Mouse (Mus musculus) lung, embryonic 16.5 days (tissue): ENCODE measurements around the gene Vps45. TPM values are rescaled to one million over a fixed set of nuclear protein-coding genes. Genes with fewer than 3 reads are reported as not detected.

Experiments used
- ATAC-seq: fragments of 200-750 bp; cut with Nextera tagmentation; 2 replicates; pipeline ENCODE4 v1.8.0; 2017; ENCODE audit warnings: low read depth, mild to moderate bottlenecking, moderate library complexity
- H3K27ac ChIP-seq: fragments of 300-500 bp; sonication (generic); 2 replicates; pipeline ENCODE4 v1.5.1; 2014; ENCODE audit warnings: mild to moderate bottlenecking, control low read depth, low read length
- H3K27me3 ChIP-seq: fragments of 300-500 bp; sonication (generic); 2 replicates; pipeline ENCODE4 v1.6.1; 2014; ENCODE audit warnings: low read depth, low read length, mixed read lengths; ENCODE audit not compliant: control insufficient read depth, insufficient read depth
- H3K36me3 ChIP-seq: fragments of 300-500 bp; sonication (generic); 2 replicates; pipeline ENCODE4 v1.6.1; 2014; ENCODE audit warnings: low read length; ENCODE audit not compliant: control insufficient read depth, insufficient read depth
- H3K4me1 ChIP-seq: fragments of 300-500 bp; sonication (generic); replicated peaks from 2 replicates; pipeline ENCODE4 v1.6.1; 2014; ENCODE audit warnings: low read length, mixed read lengths; ENCODE audit not compliant: control insufficient read depth, insufficient read depth
- H3K4me2 ChIP-seq: fragments of 300-500 bp; sonication (generic); 2 replicates; pipeline ENCODE4 v1.6.1; 2014; ENCODE audit warnings: low read depth, low read length, control low read depth
- H3K4me3 ChIP-seq: fragments of 300-500 bp; sonication (generic); 2 replicates; pipeline ENCODE4 v1.5.1; 2014; ENCODE audit warnings: mild to moderate bottlenecking, low read length, control low read depth
- H3K9ac ChIP-seq: fragments of 300-500 bp; sonication (generic); 2 replicates; pipeline ENCODE4 v1.6.1; 2014; ENCODE audit warnings: low read length, control low read depth
- H3K9me3 ChIP-seq: fragments of 300-500 bp; sonication (generic); 2 replicates; pipeline ENCODE4 v1.6.1; 2016; ENCODE audit warnings: low read length; ENCODE audit not compliant: control insufficient read depth
- WGBS: fragments of 180-500 bp; shearing (Covaris S2); extraction: QIAGEN DNeasy Blood & Tissue Kit; methylation state at CpG from one replicate; pipeline ENCODE4 v1.1.7; 2014; 5-methylcytosine and 5-hydroxymethylcytosine counted together
- polyA plus RNA-seq: library from polyadenylated mRNA; unstranded; fragments of >200 nt; fragmentation: Nextera tagmentation; extraction: Ambion mirVana; gene quantifications from 2 replicates; pipeline ENCODE4 v1.2.1, GENCODE M21; 2015

Gene Vps45
- polyA plus RNA-seq, 1 experiment from 2014 or later = 39.8 TPM

GRCm38 (mm10) chr3:96020735-96021134 lies 37.5 kb downstream of the Vps45 start:
- H3K9me3 ChIP-seq = no peaks in the 10 kb centered on the region

GRCm38 (mm10) chr3:96017461-96017860 lies 40.8 kb downstream of the Vps45 start:
- H3K36me3 ChIP-seq = no peaks in the 10 kb centered on the region
- no peaks in the 10 kb centered on the region for H3K27me3 ChIP-seq
- H3K4me2 ChIP-seq = no peak overlapping the region
- H3K4me1 ChIP-seq = no peaks in the 10 kb centered on the region
- ATAC-seq = no peak
- H3K9ac ChIP-seq = no peak overlapping the region
- 61% methylated on average over 5 of the region's 5 CpGs for WGBS
- no peaks in the 10 kb centered on the region for H3K9me3 ChIP-seq
- no peak overlapping the region for H3K27ac ChIP-seq
- no peak overlapping the region for H3K4me3 ChIP-seq

More at GRCm38 (mm10) chr3:96020735-96021134, 37.5 kb downstream of the Vps45 start:
- Histone ChIP-seq H3K27me3 (no peaks in the 10 kb centered on the region), H3K27ac (no peak overlapping the region), H3K4me1 (no peaks in the 10 kb centered on the region), H3K9ac (no peak overlapping the region), H3K4me2 (no peak overlapping the region), H3K4me3 (no peak overlapping the region), H3K36me3 (no peaks in the 10 kb centered on the region)
- 75% methylated on average over 1 of the region's 1 CpGs for WGBS
- no peak for ATAC-seq

GRCm38 (mm10) chr3:96016257-96016889 lies 41.9 kb downstream of the Vps45 start:
- no peak for ATAC-seq
- Histone ChIP-seq H3K4me1 (no peaks in the 10 kb centered on the region), H3K27me3 (no peaks in the 10 kb centered on the region), H3K36me3 (no peaks in the 10 kb centered on the region), H3K27ac (no peak overlapping the region), H3K9me3 (no peaks in the 10 kb centered on the region), H3K9ac (no peak overlapping the region), H3K4me2 (no peak overlapping the region), H3K4me3 (no peak overlapping the region)
- WGBS = 81% methylated on average over 2 of the region's 2 CpGs

- Histone ChIP-seq H3K4me2 (no peak overlapping the region), H3K27me3 (no peaks in the 10 kb centered on the region), H3K4me1 (no peaks in the 10 kb centered on the region), H3K27ac (no peak overlapping the region), H3K9me3 (no peaks in the 10 kb centered on the region), H3K36me3 (no peaks in the 10 kb centered on the region), H3K4me3 (no peak overlapping the region), H3K9ac (no peak overlapping the region)
- WGBS = 62% methylated on average over 2 of the region's 2 CpGs
- no peak for ATAC-seq
These were observed 42.6 kb downstream of the Vps45 start for GRCm38 (mm10) chr3:96015681-96016080.

- Histone ChIP-seq H3K9ac (no peak overlapping the region), H3K4me3 (no peak overlapping the region), H3K27ac (no peak overlapping the region), H3K4me2 (no peak overlapping the region), H3K9me3 (no peaks in the 10 kb centered on the region), H3K36me3 (no peaks in the 10 kb centered on the region), H3K4me1 (no peaks in the 10 kb centered on the region), H3K27me3 (no peaks in the 10 kb centered on the region)
- WGBS = 58% methylated on average over 5 of the region's 5 CpGs
- ATAC-seq = no peak
These were observed 45.5 kb downstream of the Vps45 start for GRCm38 (mm10) chr3:96012805-96013204.

- Histone ChIP-seq H3K27ac (no peak overlapping the region), H3K4me3 (no peak overlapping the region), H3K36me3 (no peaks in the 10 kb centered on the region), H3K4me2 (no peak overlapping the region), H3K27me3 (no peaks in the 10 kb centered on the region), H3K9ac (no peak overlapping the region), H3K9me3 (no peaks in the 10 kb centered on the region), H3K4me1 (no peaks in the 10 kb centered on the region)
- no peak for ATAC-seq
- 72% methylated on average over 6 of the region's 6 CpGs for WGBS
These were observed 49.8 kb downstream of the Vps45 start for GRCm38 (mm10) chr3:96008463-96008862.

DNA sequence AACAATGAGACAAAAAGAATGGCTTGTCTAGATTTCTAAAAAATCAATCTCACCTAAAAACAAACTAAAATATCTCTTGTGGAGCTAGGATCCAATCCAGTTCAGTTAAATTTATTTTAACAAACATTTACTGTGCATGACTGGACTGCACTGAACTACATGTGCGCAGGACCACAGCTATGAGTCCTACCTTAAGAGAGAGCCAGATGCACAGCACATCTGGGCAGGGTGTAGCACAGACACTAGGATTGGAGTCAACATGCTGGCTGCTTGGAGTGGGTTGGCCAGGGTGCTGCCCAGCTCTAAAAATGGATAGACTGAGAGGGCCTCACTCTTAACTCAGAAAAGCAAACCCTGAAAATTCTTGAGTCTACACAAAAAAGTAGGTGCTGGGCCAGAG lies 56.7 kb downstream of the Vps45 start:
- Histone ChIP-seq H3K4me2 (no peak overlapping the region), H3K27me3 (no peaks in the 10 kb centered on the region), H3K9ac (no peak overlapping the region), H3K27ac (no peak overlapping the region), H3K4me3 (no peak overlapping the region), H3K9me3 (no peaks in the 10 kb centered on the region), H3K36me3 (no peaks in the 10 kb centered on the region), H3K4me1 (peaks cover 7% of the 10 kb centered on the region)
- no peak for ATAC-seq
- WGBS = 98% methylated on average over 1 of the region's 1 CpGs

DNA sequence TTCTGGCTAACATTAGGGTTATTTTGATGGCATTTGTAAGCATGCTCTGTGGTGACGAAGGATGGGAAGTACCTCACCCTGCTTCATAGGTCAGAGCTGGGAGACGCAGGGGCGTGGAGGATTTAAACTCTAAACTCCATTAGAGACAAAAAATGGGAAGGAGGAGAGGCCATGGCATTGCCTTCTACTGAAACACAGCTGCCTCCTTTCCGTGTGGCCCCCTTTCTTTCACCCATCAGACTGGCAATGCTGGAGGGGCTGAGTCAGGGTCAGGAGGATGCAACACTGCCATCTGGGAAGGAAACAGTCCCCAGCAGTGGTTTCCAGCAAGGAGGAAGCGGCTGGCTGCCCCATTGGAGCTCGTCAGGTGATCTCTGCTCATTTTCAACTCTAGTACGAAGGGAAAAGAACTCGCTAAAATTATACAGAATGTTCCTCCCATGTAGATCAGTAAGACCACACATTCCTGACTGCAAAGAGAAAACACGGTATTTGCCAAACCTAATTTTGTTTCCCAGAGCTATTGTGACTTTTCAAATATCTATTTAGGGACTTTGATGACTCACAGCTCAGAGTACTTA lies 57.3 kb downstream of the Vps45 start:
- Histone ChIP-seq H3K9ac (no peak overlapping the region), H3K4me3 (no peak overlapping the region), H3K36me3 (no peaks in the 10 kb centered on the region), H3K4me2 (no peak overlapping the region), H3K27ac (no peak overlapping the region), H3K4me1 (peaks cover 9% of the 10 kb centered on the region), H3K27me3 (no peaks in the 10 kb centered on the region), H3K9me3 (no peaks in the 10 kb centered on the region)
- WGBS = 68% methylated on average over 9 of the region's 9 CpGs
- ATAC-seq = no peak

- Histone ChIP-seq H3K36me3 (no peaks in the 10 kb centered on the region), H3K4me1 (peaks cover 9% of the 10 kb centered on the region), H3K9ac (no peak overlapping the region), H3K27ac (no peak overlapping the region), H3K4me3 (no peak overlapping the region), H3K9me3 (no peaks in the 10 kb centered on the region), H3K27me3 (no peaks in the 10 kb centered on the region; the same call in 1 of the 2 replicates), H3K4me2 (no peak overlapping the region)
- WGBS = 60% methylated on average over 14 of the region's 14 CpGs
- ATAC-seq = no peak
These were observed 58.1 kb downstream of the Vps45 start for GRCm38 (mm10) chr3:96000080-96000632.
